Mouse (Mus musculus): Measurements from ENCODE around the gene Hbb-bt.
"Not testable (repeated sequence)": the region's sequence is repeated elsewhere in the genome, so short reads cannot be mapped to it uniquely, and the experiment has no call there.

Hbb-bt gene

GRCm38 (mm10) chr7:103808971-103809800 is 4.6 kb downstream of the Hbb-bt start:
- DNase-seq (ENCODE audit: low spot score) = no peak

- DNase-seq (ENCODE audit: low spot score) = not testable (repeated sequence)
Observed at GRCm38 (mm10) chr7:103808120-103808519, 5.7 kb downstream of the Hbb-bt start.

GRCm38 (mm10) chr7:103806856-103807255 is 6.9 kb downstream of the Hbb-bt start:
- no peak for DNase-seq (ENCODE audit: low spot score)

DNA sequence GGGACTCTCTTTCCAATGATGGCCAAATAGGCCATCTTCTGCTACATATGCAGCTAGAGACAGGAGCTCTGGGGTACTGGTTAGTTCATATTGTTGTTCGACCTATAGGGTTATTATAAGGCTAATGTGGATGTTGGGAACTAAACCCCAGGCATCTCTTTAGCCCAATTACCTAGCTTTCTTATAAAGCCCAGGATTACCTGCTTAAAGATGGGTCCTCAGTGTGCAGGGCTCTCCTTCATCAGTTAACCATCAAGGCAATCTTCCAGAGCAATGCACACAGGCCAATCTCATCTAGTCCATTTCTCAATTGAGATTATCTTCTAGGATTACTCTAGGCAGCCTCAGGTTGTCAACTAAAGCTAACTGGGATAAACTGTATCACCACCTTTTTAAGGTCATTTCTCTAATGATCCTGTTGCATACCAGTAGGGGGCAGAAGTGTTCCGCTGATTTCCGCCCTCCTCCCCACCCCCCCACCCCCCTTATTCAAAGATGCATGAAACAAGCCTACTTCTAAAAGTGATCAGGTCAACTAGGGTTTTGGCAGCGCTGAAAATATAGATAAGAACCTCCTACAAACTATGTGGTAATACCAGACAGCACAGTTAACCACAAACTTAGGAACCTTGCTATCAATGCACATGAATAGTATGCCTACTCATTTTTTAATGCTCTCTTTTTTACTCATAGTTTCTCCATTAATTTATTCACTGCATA is 21.0 kb downstream of the Hbb-bt start:
- no peak for DNase-seq (ENCODE audit: low spot score)

GRCm38 (mm10) chr7:103791721-103792120 is 22.1 kb downstream of the Hbb-bt start, which contains the start of gene Olfr67:
Gene Olfr67, minus strand, starts transcription at chr7:103791821.
- DNase-seq (ENCODE audit: low spot score) = no peak

GRCm38 (mm10) chr7:103779598-103779997 is 34.2 kb downstream of the Hbb-bt start, which contains the start of gene Olfr68:
Gene Olfr68, minus strand, starts transcription at chr7:103779698.
- no peak for DNase-seq (ENCODE audit: low spot score)

GRCm38 (mm10) chr7:103777652-103778051 is 36.1 kb downstream of the Hbb-bt start:
- DNase-seq (ENCODE audit: low spot score) = not testable (repeated sequence)

DNA sequence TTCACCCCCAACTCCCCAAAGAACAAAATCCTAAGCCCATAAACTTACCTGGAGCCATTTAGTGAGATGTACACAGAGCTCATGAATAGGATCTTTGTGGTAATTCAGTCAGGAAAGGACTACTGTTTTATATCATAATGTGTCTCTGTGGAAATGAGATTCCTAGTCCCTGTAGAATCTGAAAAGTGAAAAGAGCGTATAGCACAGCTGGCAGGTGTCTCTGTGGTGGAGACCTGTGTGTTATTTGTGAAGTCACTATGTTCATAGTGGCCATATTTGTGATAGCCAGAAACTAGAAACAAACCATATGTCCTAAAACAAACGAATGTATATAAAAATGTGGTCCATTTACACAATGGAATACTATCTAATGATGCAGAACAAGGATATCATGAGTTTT is 42.3 kb downstream of the Hbb-bt start, which contains the start of gene Olfr69:
Gene Olfr69 (minus strand): TSS at position 101 of the 400 bp plus-strand sequence.
- no peak for DNase-seq (ENCODE audit: low spot score)

DNA sequence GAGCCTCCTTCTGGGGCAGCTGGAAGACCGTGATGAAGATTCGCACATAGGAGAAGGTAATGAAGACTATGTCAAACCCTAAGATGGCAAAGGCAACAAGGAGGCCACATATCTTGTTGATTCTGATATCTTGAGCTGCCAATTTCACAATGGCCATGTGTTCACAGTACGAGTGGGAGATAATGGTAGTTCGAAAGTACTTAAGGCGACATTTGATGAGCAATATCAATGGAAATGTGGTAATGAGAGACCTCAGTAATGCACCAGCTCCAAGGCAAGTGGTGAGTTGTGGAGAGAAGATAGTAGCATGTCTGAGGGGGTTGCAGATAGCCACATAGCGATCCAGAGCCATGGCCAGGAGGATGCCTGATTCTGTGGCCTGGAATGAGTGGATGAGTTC is 46.1 kb downstream of the Hbb-bt start:
- DNase-seq (ENCODE audit: low spot score) = not testable (repeated sequence)

All from adipocyte (in vitro differentiated cells).